Mouse (Mus musculus) kidney, adult 8-10 months (tissue): ENCODE results near the gene Ascc1.
A peak's percentile ranks its signal among the peaks of the same experiment; 100 is the strongest.

Experiments used
- DNase-seq, 2 experiments: peaks; one replicate each; pipeline ENCODE4 v3.0.0; 2022

Ascc1 gene

GRCm38 (mm10) chr10:60026759-60027395 is 24.3 kb downstream of the Ascc1 start:
- DNase-seq: no peak

GRCm38 (mm10) chr10:60027619-60028084 is 25.0 kb downstream of the Ascc1 start:
- no peak for DNase-seq

GRCm38 (mm10) chr10:60028181-60028580 is 25.6 kb downstream of the Ascc1 start:
- no peak for DNase-seq

- DNase-seq: peak; percentile 93 to 94
Observed at GRCm38 (mm10) chr10:60028979-60029378, 26.4 kb downstream of the Ascc1 start.

- DNase-seq: peak in 1 of 2 experiments; percentile 29
Observed at GRCm38 (mm10) chr10:60029387-60029786, 26.8 kb downstream of the Ascc1 start.

GRCm38 (mm10) chr10:60031562-60031961 is 29.0 kb downstream of the Ascc1 start:
- DNase-seq: no peak

GRCm38 (mm10) chr10:60031985-60032384 is 29.4 kb downstream of the Ascc1 start:
- no peak for DNase-seq

GRCm38 (mm10) chr10:60032622-60033021 is 30.0 kb downstream of the Ascc1 start:
- DNase-seq: no peak

- no peak for DNase-seq
Observed at GRCm38 (mm10) chr10:60033064-60033463, 30.5 kb downstream of the Ascc1 start.

GRCm38 (mm10) chr10:60034621-60035020 is 32.0 kb downstream of the Ascc1 start:
- DNase-seq: no peak

GRCm38 (mm10) chr10:60035744-60036143 is 33.1 kb downstream of the Ascc1 start:
- no peak for DNase-seq

- DNase-seq: no peak
Observed at GRCm38 (mm10) chr10:60042350-60042922, 39.8 kb downstream of the Ascc1 start.

- DNase-seq: no peak
Observed at GRCm38 (mm10) chr10:60046696-60047095, 44.1 kb downstream of the Ascc1 start.

GRCm38 (mm10) chr10:60050581-60050980 is 48.0 kb downstream of the Ascc1 start:
- DNase-seq: no peak

- DNase-seq: no peak
Observed at GRCm38 (mm10) chr10:60053073-60053472, 50.5 kb downstream of the Ascc1 start.

GRCm38 (mm10) chr10:60062173-60062572 is 59.6 kb downstream of the Ascc1 start:
- DNase-seq: peak; percentile 55 to 63

GRCm38 (mm10) chr10:60062931-60063330 is 60.3 kb downstream of the Ascc1 start:
- DNase-seq: peak; percentile 54 to 61

- peak; percentile 32 to 46 for DNase-seq
Observed at GRCm38 (mm10) chr10:60066524-60066923, 63.9 kb downstream of the Ascc1 start.

- no peak for DNase-seq
Observed at GRCm38 (mm10) chr10:60075159-60075558, 72.6 kb downstream of the Ascc1 start.

GRCm38 (mm10) chr10:60077226-60077625 is 74.6 kb downstream of the Ascc1 start:
- no peak for DNase-seq

- no peak for DNase-seq
Observed at GRCm38 (mm10) chr10:60077736-60078560, 75.3 kb downstream of the Ascc1 start.

- DNase-seq: no peak
Observed at GRCm38 (mm10) chr10:60078561-60078917, 75.9 kb downstream of the Ascc1 start.

GRCm38 (mm10) chr10:60080171-60080570 is 77.6 kb downstream of the Ascc1 start:
- no peak for DNase-seq

- DNase-seq: no peak
Observed at GRCm38 (mm10) chr10:60080601-60080981, 78.0 kb downstream of the Ascc1 start.
